Mouse (Mus musculus) embryonic facial prominence, embryonic 10.5 days (tissue): ENCODE measurements around the gene Ubl5. TPM values are rescaled to one million over a fixed set of nuclear protein-coding genes. Genes with fewer than 3 reads are reported as not detected.
"Not testable (repeated sequence)": the region's sequence is repeated elsewhere in the genome, so short reads cannot be mapped to it uniquely, and the experiment has no call there.

Experiments
- DNase-seq: peaks from one replicate; pipeline ENCODE4 v3.0.0-alpha.2; 2017; ENCODE audit warnings: low spot score
- H3K27ac ChIP-seq: fragments of 300-500 bp; sonication (generic); replicated peaks from 2 replicates; pipeline ENCODE4 v1.5.1; 2016; ENCODE audit warnings: mild to moderate bottlenecking
- H3K27me3 ChIP-seq: fragments of 300-500 bp; sonication (generic); replicated peaks from 2 replicates; pipeline ENCODE4 v1.6.1; 2016; ENCODE audit warnings: low read depth, mild to moderate bottlenecking; ENCODE audit not compliant: poor library complexity, severe bottlenecking
- H3K36me3 ChIP-seq: fragments of 300-500 bp; sonication (generic); replicated peaks from 2 replicates; pipeline ENCODE4 v1.6.1; 2016; ENCODE audit warnings: mild to moderate bottlenecking, moderate library complexity
- H3K4me1 ChIP-seq: fragments of 300-500 bp; sonication (generic); 2 replicates; pipeline ENCODE4 v1.6.1; 2016
- H3K4me3 ChIP-seq: fragments of 300-500 bp; sonication (generic); 2 replicates; pipeline ENCODE4 v1.5.1; 2016; ENCODE audit warnings: mild to moderate bottlenecking, moderate library complexity
- H3K9me3 ChIP-seq: fragments of 300-500 bp; sonication (generic); 2 replicates; pipeline ENCODE4 v1.6.1; 2016; ENCODE audit warnings: mild to moderate bottlenecking
- WGBS: fragments of 180-500 bp; shearing (Covaris S2); methylation state at CpG from one replicate; pipeline ENCODE4 v1.1.7; 2016; 5-methylcytosine and 5-hydroxymethylcytosine counted together
- polyA plus RNA-seq: library from polyadenylated mRNA; unstranded; fragments of >200 nt; fragmentation: Nextera tagmentation; extraction: Ambion mirVana; gene quantifications from 2 replicates; pipeline ENCODE4 v1.2.1, GENCODE M21; 2016

Ubl5 gene
- polyA plus RNA-seq, 1 experiment from 2014 or later = 365 TPM

GRCm38 (mm10) chr9:20689403-20689802 lies 46.7 kb downstream of the Ubl5 start:
- 83% methylated on average over 1 of the region's 1 CpGs for WGBS
- H3K27ac ChIP-seq = no peak overlapping the region

GRCm38 (mm10) chr9:20689913-20690312 lies 47.2 kb downstream of the Ubl5 start:
- no peaks in the 10 kb centered on the region for H3K36me3 ChIP-seq
- H3K4me1 ChIP-seq = peaks cover 18% of the 10 kb centered on the region
- H3K27ac ChIP-seq = no peak overlapping the region
- 4% methylated on average over 4 of the region's 4 CpGs for WGBS
- no peaks in the 10 kb centered on the region for H3K9me3 ChIP-seq
- no peak overlapping the region for H3K4me3 ChIP-seq
- peaks cover 21% of the 10 kb centered on the region for H3K27me3 ChIP-seq
- DNase-seq = peak; percentile 29

More at GRCm38 (mm10) chr9:20689403-20689802, 46.7 kb downstream of the Ubl5 start:
- no peak for DNase-seq
- Histone ChIP-seq H3K9me3 (no peaks in the 10 kb centered on the region), H3K36me3 (no peaks in the 10 kb centered on the region), H3K27me3 (peaks cover 16% of the 10 kb centered on the region), H3K4me3 (no peak overlapping the region), H3K4me1 (peaks cover 13% of the 10 kb centered on the region)

GRCm38 (mm10) chr9:20690449-20690848 lies 47.8 kb downstream of the Ubl5 start:
- DNase-seq, H3K4me3 ChIP-seq, H3K9me3 ChIP-seq, H3K27ac ChIP-seq, H3K36me3 ChIP-seq: not testable (repeated sequence)
- 91% methylated on average over 2 of the region's 2 CpGs for WGBS
- peaks cover 27% of the 10 kb centered on the region for H3K27me3 ChIP-seq
- peaks cover 23% of the 10 kb centered on the region for H3K4me1 ChIP-seq

- H3K27me3 ChIP-seq = peaks cover 50% of the 10 kb centered on the region
- no peaks in the 10 kb centered on the region for H3K36me3 ChIP-seq
- no peak overlapping the region for H3K4me3 ChIP-seq
- no peaks in the 10 kb centered on the region for H3K9me3 ChIP-seq
- 88% methylated on average over 3 of the region's 3 CpGs for WGBS
- no peak overlapping the region for H3K27ac ChIP-seq
- peaks cover 43% of the 10 kb centered on the region for H3K4me1 ChIP-seq
- DNase-seq = no peak
Measured at GRCm38 (mm10) chr9:20692863-20693262, 50.2 kb downstream of the Ubl5 start.

- H3K4me3 ChIP-seq = peak overlapping the region; percentile 48
- peak; percentile 34 for DNase-seq
- H3K4me1 ChIP-seq = peaks cover 41% of the 10 kb centered on the region
- 3% methylated on average over 25 of the region's 25 CpGs for WGBS
- peaks cover 50% of the 10 kb centered on the region for H3K27me3 ChIP-seq
- no peaks in the 10 kb centered on the region for H3K36me3 ChIP-seq
- H3K9me3 ChIP-seq = no peaks in the 10 kb centered on the region
- H3K27ac ChIP-seq = peak overlapping the region; percentile 19
Measured at GRCm38 (mm10) chr9:20694721-20695235, 52.1 kb downstream of the Ubl5 start.

- Histone ChIP-seq H3K27ac (peak overlapping the region; percentile 75; the same call in 1 of the 2 replicates), H3K27me3 (peaks cover 50% of the 10 kb centered on the region), H3K36me3 (no peaks in the 10 kb centered on the region), H3K9me3 (0 out of 2 replicates have a peak, but pooled peaks cover 3% of the 10 kb centered on the region), H3K4me3 (no peak overlapping the region), H3K4me1 (peaks cover 36% of the 10 kb centered on the region)
- DNase-seq = no peak
- 62% methylated on average over 5 of the region's 5 CpGs for whole genome bisulfite sequencing
Measured at GRCm38 (mm10) chr9:20696107-20696712, 53.5 kb downstream of the Ubl5 start.

Other genes starting within 250 kb of the Ubl5 start
- 24.8 and 25.4 TPM in 2 replicates for gene Zfp26, start 182.7 kb upstream of the Ubl5 start, polyA plus RNA-seq
- 22.1 and 22.2 TPM in 2 replicates for gene Zfp426, start 150.1 kb upstream of the Ubl5 start, polyA plus RNA-seq
- gene Zfp266, start 121.5 kb upstream of the Ubl5 start, polyA plus RNA-seq = 146 and 152 TPM in 2 replicates
- gene Zfp846, start 61.6 kb upstream of the Ubl5 start, polyA plus RNA-seq = 16.6 and 18.8 TPM in 2 replicates
- gene Fbxl12, start 1.9 kb downstream of the Ubl5 start, polyA plus RNA-seq = 18.7 and 18.9 TPM in 2 replicates
- gene Pin1, start 9.2 kb downstream of the Ubl5 start, polyA plus RNA-seq = 82.2 and 87.9 TPM in 2 replicates
- 13.1 and 20.1 TPM in 2 replicates for gene Olfm2, start 103.5 kb downstream of the Ubl5 start, polyA plus RNA-seq
- 0.39 and 0.60 TPM in 2 replicates for gene Col5a3, start 172.2 kb downstream of the Ubl5 start, polyA plus RNA-seq
- not detected in 2 replicates for gene Rdh8, start 175.6 kb downstream of the Ubl5 start, polyA plus RNA-seq
- 1.1 and 2.2 TPM in 2 replicates for gene A230050P20Rik, start 225.8 kb downstream of the Ubl5 start, polyA plus RNA-seq
- gene Angptl6, start 236.8 kb downstream of the Ubl5 start, polyA plus RNA-seq = 3.2 and 3.3 TPM in 2 replicates
- 99.2 and 100 TPM in 2 replicates for gene Ppan, start 245.3 kb downstream of the Ubl5 start, polyA plus RNA-seq